Mouse (Mus musculus) bone marrow macrophage, adult 2 months (primary cell): Measurements from ENCODE around the gene Pak2.

ENCODE experiments used
- CTCF ChIP-seq: IDR thresholded peaks from 2 replicates; pipeline ENCODE4 v1.5.1; 2012; ENCODE audit warnings: low read depth, mild to moderate bottlenecking, low read length, moderate library complexity
- POLR2A ChIP-seq: IDR thresholded peaks from 2 replicates; pipeline ENCODE4 v1.6.1; 2012; ENCODE audit warnings: mild to moderate bottlenecking, low read depth, low read length, borderline replicate concordance

DNA sequence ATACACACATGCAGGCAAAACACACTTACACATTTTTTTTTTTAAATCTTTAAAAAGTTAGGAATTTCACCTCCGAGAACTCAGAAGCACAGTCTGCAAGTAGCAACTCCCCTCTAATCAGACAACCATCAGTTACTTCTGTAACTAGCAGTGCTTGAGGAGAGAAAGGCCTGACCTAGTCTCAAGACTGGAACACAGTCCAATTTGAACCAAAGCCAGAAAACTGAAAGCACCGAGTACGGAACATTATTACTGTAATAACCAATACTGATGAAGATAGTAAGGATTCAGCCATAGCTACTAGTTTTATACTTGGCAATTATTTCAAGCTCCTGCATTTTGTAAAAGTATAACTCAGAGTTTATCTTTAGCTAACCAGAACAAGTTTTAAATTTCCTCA is 2.7 kb downstream of the Pak2 start:
- TF ChIP-seq CTCF, result no peak
- TF ChIP-seq POLR2A, result no peak
